Mouse (Mus musculus) embryonic fibroblast, embryonic 13.5 days (primary cell): ENCODE data around the gene Cspg4.

Source experiments
- CTCF ChIP-seq: IDR thresholded peaks from 2 replicates; pipeline ENCODE4 v1.5.1; 2011; ENCODE audit warnings: mild to moderate bottlenecking, control low read depth, low read length, moderate library complexity, borderline replicate concordance; ENCODE audit not compliant: insufficient read depth
- POLR2A ChIP-seq: IDR thresholded peaks from 2 replicates; pipeline ENCODE4 v1.6.1; 2011; ENCODE audit warnings: low read depth, mild to moderate bottlenecking, control low read depth, low read length, moderate library complexity

- no peak for TF ChIP-seq POLR2A
- no peak for TF ChIP-seq CTCF
Observed at GRCm38 (mm10) chr9:56887581-56887980, 22.7 kb downstream of the Cspg4 start.
